Mouse (Mus musculus) layer of hippocampus, adult 9-11 months (tissue): ENCODE results near the gene Clca4a.
"Not testable (repeated sequence)": the region's sequence is repeated elsewhere in the genome, so short reads cannot be mapped to it uniquely, and the experiment has no call there.

Experiments
- DNase-seq: peaks from one replicate; pipeline ENCODE4 v3.0.0; 2022

Gene Clca4a

DNA sequence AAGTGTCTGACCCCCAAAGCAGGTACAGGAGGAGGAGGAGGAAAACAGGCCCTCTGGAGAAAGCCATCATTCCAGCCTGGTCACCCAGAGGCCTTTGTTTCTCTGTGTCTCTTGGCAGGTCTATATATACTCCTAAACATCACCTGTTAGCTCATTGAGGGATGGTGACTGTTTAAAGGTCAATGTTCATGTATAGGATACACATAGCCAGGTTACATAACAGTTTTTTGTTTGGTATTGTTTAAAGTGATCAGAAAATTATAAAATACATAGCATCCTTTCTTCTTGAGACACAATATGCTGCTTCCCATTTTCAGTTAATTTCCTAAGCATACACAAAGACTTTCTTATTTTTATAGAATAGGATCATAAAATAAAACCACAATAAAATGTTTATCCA, at the start of gene Clca4a:
Clca4a (minus strand) TSS at position 101 of the 400 bp plus-strand sequence.
- no peak for DNase-seq

GRCm38 (mm10) chr3:145017807-145018206, 43.0 kb upstream of the Clca4a start:
- DNase-seq: no peak

DNA sequence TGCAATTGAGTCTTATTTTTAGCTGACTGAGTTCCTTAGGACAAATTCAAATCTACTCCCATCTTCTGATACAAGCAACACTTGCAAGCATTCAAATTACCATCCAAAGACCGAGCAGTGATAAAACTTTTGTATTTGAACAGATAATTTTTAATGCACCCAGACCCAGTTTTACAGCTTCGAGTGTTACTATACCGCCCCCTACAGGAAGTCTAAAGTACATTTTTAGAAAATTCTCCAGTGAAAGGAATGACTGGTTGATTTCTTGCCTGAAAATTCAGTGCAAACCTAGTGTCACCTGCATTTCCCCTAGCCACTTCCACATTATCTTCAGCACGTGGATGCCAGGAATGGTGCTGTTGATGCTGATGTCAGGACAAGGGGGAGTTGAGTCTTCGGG, 29.6 kb upstream of the Clca4a start:
- no peak for DNase-seq

GRCm38 (mm10) chr3:145000912-145001311, 26.1 kb upstream of the Clca4a start:
- no peak for DNase-seq

DNA sequence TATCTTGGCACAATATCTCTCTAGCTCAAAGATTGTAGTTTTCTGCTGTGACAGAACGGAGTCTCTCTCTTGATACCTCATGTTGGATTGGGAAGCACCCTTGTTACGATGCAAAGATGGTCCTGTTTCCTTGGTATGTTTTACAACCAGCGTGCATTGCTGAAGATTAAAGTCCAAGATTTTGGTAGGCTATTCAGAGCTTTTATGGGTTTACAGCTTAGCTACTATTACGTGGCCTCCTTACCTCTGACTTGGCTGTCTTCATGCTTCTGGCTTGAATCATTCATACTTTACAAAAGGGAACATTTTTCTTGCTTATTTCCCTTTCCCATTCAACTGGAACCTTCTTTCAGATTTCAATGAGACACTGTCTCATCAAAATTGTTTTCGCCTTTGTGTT, 18.2 kb upstream of the Clca4a start:
- no peak for DNase-seq

GRCm38 (mm10) chr3:144992618-144993017, 17.8 kb upstream of the Clca4a start:
- no peak for DNase-seq

- no peak for DNase-seq
These were observed 11.0 kb upstream of the Clca4a start for GRCm38 (mm10) chr3:144985890-144986289.

GRCm38 (mm10) chr3:144980551-144980950, 5.7 kb upstream of the Clca4a start:
- DNase-seq: no peak

DNA sequence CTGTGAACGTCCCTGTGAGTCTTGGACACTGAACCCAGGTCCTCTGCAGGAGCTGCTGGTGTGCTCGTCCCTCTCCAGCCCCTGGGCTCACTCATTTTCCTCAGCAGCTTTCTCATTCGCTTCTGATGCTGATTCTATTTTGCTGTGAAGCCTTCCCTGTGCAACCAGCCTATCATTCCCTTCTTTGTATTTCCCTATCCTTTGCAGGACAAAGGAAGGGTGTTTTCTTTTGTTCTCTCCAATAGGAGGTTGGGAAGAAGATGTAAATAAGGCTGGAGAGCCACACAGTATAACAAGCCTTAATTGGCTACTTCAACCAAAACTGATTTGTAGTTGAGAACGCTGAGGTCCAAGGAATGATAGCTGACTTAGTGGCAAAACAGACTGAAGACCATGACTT, 2.8 kb upstream of the Clca4a start:
- no peak for DNase-seq

DNA sequence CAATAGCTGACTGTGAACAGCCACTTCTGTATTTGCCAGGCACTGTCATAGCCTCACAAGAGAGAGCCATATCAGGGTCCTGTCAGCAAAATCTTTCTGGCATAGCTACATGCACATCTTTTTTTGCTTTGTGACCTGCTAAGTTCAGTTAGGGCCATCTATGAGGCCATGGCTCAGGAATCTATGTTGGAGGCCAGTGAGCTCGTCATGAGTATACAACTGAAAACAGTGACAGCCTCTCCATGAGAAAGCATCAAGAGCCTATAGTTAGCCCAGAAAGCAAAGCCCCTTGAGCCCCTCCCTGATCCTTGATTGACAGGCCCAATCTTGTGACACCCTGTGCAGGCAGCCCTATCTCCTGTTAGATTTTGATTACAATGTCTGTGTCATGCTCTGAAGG, 1.2 kb upstream of the Clca4a start:
- no peak for DNase-seq

GRCm38 (mm10) chr3:144971553-144972270, 3.1 kb downstream of the Clca4a start:
- no peak for DNase-seq

DNA sequence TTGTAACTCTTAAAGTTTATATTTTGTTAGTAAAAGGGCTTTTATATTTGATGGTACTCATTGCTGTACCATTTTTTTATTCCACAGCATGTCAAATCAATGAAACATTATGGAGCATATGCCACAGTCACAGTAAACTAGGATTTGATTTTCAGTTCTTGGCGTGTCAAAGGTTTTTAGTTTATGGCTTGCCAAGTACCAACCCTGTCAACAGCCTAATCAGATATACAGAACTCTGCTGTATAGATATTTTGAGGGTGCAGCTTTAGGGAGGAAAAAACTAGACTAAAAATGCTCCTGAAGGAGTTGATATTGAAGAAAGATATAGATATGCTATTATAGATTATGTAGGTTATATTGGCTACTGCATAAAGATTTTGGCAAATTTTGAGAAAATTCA, 5.1 kb downstream of the Clca4a start:
- DNase-seq: no peak

DNA sequence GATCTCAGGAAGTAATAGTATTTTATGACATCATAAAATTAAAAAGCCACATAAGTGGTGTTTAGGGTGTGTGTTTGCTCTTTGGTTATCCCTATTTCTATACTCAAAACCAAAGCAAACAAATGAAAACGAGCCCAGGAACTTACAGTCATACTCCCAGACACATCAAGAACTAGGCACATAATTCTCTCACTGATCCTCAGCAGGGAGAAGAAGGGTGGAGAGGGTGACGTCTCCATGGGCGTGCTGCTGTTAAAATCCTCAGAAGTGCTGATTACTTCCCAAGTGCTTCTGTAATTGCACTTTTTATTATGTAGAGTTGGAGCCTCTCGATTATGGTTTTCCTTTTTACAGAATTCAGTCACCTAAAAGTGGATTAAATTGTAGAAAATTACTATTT, 8.8 kb downstream of the Clca4a start:
- no peak for DNase-seq

DNA sequence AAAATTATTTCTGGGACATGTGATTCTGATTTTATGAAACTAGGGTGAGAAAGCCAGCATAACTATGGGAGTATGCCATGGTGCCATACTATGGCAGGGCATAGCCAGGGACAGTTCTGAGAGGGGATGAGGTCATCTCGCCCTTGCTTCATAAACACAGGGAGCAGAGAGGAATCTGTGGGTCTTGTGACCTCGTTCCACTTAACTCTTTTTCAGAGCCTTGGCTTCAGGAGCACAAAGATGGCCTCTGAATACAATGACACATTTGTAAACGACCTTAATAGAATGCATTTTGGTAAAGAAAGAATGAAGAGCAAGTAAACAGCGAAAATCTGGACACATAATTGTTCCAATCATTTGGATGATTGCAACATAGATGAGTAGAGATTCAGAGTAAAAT, 24.0 kb downstream of the Clca4a start:
- DNase-seq: no peak

- DNase-seq: not testable (repeated sequence)
These were observed 27.5 kb downstream of the Clca4a start for GRCm38 (mm10) chr3:144947376-144947775.

DNA sequence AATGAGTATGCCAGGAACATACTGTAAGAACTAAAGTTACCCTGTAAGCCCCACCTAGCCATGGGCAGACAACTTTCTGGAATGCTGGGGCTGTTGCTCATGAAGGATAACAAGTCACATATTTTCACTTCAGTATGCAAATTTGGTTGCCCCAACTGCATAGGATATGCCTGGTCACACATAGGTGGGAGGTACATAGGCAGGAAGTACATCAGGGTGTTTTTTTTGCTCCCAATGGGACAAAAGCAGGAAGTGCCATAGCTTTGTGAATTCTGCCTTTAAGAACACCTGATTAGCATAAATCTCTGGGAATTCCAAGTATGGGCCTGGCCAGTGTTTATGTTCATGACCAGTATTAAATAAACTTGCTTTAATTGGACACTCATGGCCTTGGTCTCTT, 41.2 kb downstream of the Clca4a start:
- not testable (repeated sequence) for DNase-seq

DNA sequence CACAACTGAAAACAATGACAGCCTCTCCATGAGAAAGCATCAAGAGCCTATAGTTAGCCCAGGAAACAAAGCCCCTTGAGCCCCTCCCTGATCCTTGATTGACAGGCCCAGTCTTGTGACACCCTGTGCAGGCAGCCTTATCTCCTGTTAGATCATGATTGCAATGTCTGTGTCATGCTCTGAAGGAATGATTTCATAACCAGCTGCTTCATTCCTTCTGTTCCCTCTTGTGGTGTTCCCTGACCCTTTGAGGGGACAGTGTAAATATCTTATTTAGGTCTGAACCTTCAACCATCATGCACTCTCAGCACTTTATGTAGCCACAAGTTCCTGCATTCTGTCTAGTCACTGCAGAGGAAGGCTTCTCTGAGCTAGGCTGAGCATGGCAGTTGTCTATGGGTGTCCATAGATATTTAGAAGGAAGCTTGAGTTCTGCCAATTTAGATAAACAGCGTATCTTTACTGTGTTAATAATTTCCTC, 41.8 kb downstream of the Clca4a start:
- DNase-seq: no peak

DNA sequence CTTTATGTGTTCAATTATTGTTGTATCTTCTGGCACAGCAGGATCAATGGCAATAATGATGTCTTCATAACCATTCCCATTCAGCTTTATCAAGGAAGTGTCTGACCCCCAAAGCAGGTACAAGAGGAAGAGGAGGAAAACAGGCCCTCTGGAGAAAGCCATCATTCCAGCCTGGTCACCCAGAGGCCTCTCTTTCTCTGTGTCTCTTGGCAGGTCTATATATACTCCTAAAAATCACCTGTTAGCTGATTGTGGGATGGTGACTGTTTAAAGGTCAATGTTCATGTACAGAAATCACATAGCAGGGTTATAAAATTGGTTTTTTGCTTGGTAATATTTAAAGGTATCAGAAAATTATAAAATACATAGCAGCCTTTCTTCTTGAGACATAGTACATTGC, 42.5 kb downstream of the Clca4a start, which contains the start of gene Clca4b:
Clca4b (minus strand) TSS at position 195 of the 400 bp plus-strand sequence.
- DNase-seq: no peak

GRCm38 (mm10) chr3:144914014-144914413, 60.8 kb downstream of the Clca4a start:
- DNase-seq: no peak
